ENCODE assay signal across 19 mouse cellular contexts in genomic region chr14:32140359-32140965, GRCm38 (mm10). TPM values are rescaled to one million over a fixed set of nuclear protein-coding genes. Genes with fewer than 3 reads are reported as not detected.
"Had no signal": no experiment of that assay in that cellular context is flagged by ENCODE, and none has a peak within 500 bp of the region (broad histone marks: within the 10 kb centered on the region; RNA-seq: fewer than 3 reads in every experiment).

No protein-coding gene starts in this region.

- H3K4me2 ChIP-seq: kidney, embryonic 15.5 days; limb, embryonic 12.5 days; midbrain, embryonic 12.5 days; neural tube, embryonic 13.5 days had no signal

- H3K9me3 ChIP-seq: kidney, embryonic 15.5 days; limb, embryonic 12.5 days; midbrain, embryonic 12.5 days; neural tube, embryonic 13.5 days had no signal

- H3K36me3 ChIP-seq: kidney, embryonic 15.5 days; limb, embryonic 12.5 days; midbrain, embryonic 12.5 days; neural tube, embryonic 13.5 days had no signal

- H3K4me3 ChIP-seq: kidney, embryonic 15.5 days; left cerebral cortex, adult 2 months; limb, embryonic 12.5 days; midbrain, embryonic 12.5 days; neural tube, embryonic 13.5 days had no signal

- H3K4me1 ChIP-seq: limb, embryonic 12.5 days; midbrain, embryonic 12.5 days; neural tube, embryonic 13.5 days had no signal

- H3K9ac ChIP-seq: kidney, embryonic 15.5 days; limb, embryonic 12.5 days; midbrain, embryonic 12.5 days; neural tube, embryonic 13.5 days had no signal

- H3K27me3 ChIP-seq: kidney, embryonic 15.5 days; limb, embryonic 12.5 days; midbrain, embryonic 12.5 days; neural tube, embryonic 13.5 days had no signal

- H3K27ac ChIP-seq: kidney, embryonic 15.5 days; left cerebral cortex, adult 2 months; limb, embryonic 12.5 days; midbrain, embryonic 12.5 days; neural tube, embryonic 13.5 days; stomach, postnatal 0 days had no signal

- ATAC-seq: midbrain, embryonic 16.5 days had no signal

- DNase-seq: kidney, adult 11 months; kidney, postnatal 14 days; lung, adult 18-20 months; right cerebral cortex, adult 18-20 months; thymus, postnatal 36 days had no signal

RNA-seq across cellular contexts. Expression of gene Msmb, which starts 1.4 kb away (rescaled TPM):
- total RNA-seq: layer of hippocampus, postnatal 25 days; left cerebral cortex, adult 2 months; left cerebral cortex, postnatal 25 days; liver, adult 2 months had no signal
- polyA plus RNA-seq: intestine, embryonic 14.5 days; kidney, embryonic 15.5 days; large intestine, adult 2 months; limb, embryonic 12.5 days; liver, adult 2 months; lung, embryonic 16.5 days; midbrain, embryonic 12.5 days; midbrain, embryonic 16.5 days; neural tube, embryonic 13.5 days; stomach, postnatal 0 days; thymus, postnatal 0 days had no signal
